Mouse (Mus musculus) adrenal gland, postnatal 14 days (tissue): ENCODE measurements around the gene Taf4. TPM values are rescaled to one million over a fixed set of nuclear protein-coding genes. Genes with fewer than 3 reads are reported as not detected.

ENCODE experiments used
- total RNA-seq: library from RNA; stranded (reverse); gene quantifications from 2 replicates; pipeline ENCODE4 v1.2.3, GENCODE M21; 2021

Gene Taf4
- total RNA-seq, 1 experiment from 2014 or later = 21.6 TPM

Other genes with a start within 250 kb of the Taf4 start
- gene Lsm14b, start 48.3 kb upstream of the Taf4 start, total RNA-seq = 36.0 and 36.8 TPM in 2 replicates
- gene Psma7, start 65.8 kb upstream of the Taf4 start, total RNA-seq = 225 and 229 TPM in 2 replicates
- gene Ss18l1, start 65.9 kb upstream of the Taf4 start, total RNA-seq = 7.0 and 7.5 TPM in 2 replicates
- 14.6 and 17.9 TPM in 2 replicates for gene Mtg2, start 93.9 kb upstream of the Taf4 start, total RNA-seq
- gene Hrh3, start 127.8 kb upstream of the Taf4 start, total RNA-seq = 0.41 TPM in 1 of 2 replicates, not detected in the other
- 36.1 and 36.2 TPM in 2 replicates for gene Osbpl2, start 142.7 kb upstream of the Taf4 start, total RNA-seq
- 126 and 130 TPM in 2 replicates for gene Adrm1, start 194.8 kb upstream of the Taf4 start, total RNA-seq
- gene Lama5, start 249.2 kb upstream of the Taf4 start, total RNA-seq = 48.7 and 55.1 TPM in 2 replicates